Mouse (Mus musculus): Measurements from ENCODE around the gene Phactr4.
A peak's percentile ranks its signal among the peaks of the same experiment; 100 is the strongest.

Gene Phactr4

GRCm38 (mm10) chr4:132369953-132370750 is 52.1 kb downstream of the Phactr4 start:
- no peak for DNase-seq (ENCODE audit: low spot score)

- no peak for DNase-seq (ENCODE audit: low spot score)
Measured at GRCm38 (mm10) chr4:132367480-132368201, 54.6 kb downstream of the Phactr4 start.

GRCm38 (mm10) chr4:132365450-132366060 is 56.7 kb downstream of the Phactr4 start:
- DNase-seq (ENCODE audit: low spot score) = no peak

- no peak for DNase-seq (ENCODE audit: low spot score)
Measured at GRCm38 (mm10) chr4:132363487-132363886, 58.8 kb downstream of the Phactr4 start.

- DNase-seq (ENCODE audit: low spot score) = no peak
Measured at GRCm38 (mm10) chr4:132359510-132359909, 62.8 kb downstream of the Phactr4 start.

- peak; percentile 58 for DNase-seq (ENCODE audit: low spot score)
Measured at GRCm38 (mm10) chr4:132356170-132356569, 66.1 kb downstream of the Phactr4 start.

GRCm38 (mm10) chr4:132355403-132355802 is 66.9 kb downstream of the Phactr4 start:
- no peak for DNase-seq (ENCODE audit: low spot score)

GRCm38 (mm10) chr4:132354571-132354970 is 67.7 kb downstream of the Phactr4 start:
- no peak for DNase-seq (ENCODE audit: low spot score)

- DNase-seq (ENCODE audit: low spot score) = peak; percentile 96
Measured at GRCm38 (mm10) chr4:132353481-132353885, 68.8 kb downstream of the Phactr4 start, which contains the start of gene Rcc1. TSS of gene Rcc1 (minus strand) at chr4:132353605.

- no peak for DNase-seq (ENCODE audit: low spot score)
Measured at GRCm38 (mm10) chr4:132352739-132353138, 69.5 kb downstream of the Phactr4 start.

- DNase-seq (ENCODE audit: low spot score) = no peak
Measured at GRCm38 (mm10) chr4:132351401-132351800, 70.9 kb downstream of the Phactr4 start.

- DNase-seq (ENCODE audit: low spot score) = no peak
Measured at GRCm38 (mm10) chr4:132350854-132351253, 71.4 kb downstream of the Phactr4 start.

GRCm38 (mm10) chr4:132350123-132350740 is 72.1 kb downstream of the Phactr4 start:
- DNase-seq (ENCODE audit: low spot score) = no peak

- DNase-seq (ENCODE audit: low spot score) = no peak
Measured at GRCm38 (mm10) chr4:132349495-132350122, 72.7 kb downstream of the Phactr4 start.

- DNase-seq (ENCODE audit: low spot score) = no peak
Measured at GRCm38 (mm10) chr4:132346661-132347060, 75.6 kb downstream of the Phactr4 start.

GRCm38 (mm10) chr4:132346261-132346660 is 76.0 kb downstream of the Phactr4 start:
- DNase-seq (ENCODE audit: low spot score) = no peak

- no peak for DNase-seq (ENCODE audit: low spot score)
Measured at GRCm38 (mm10) chr4:132345843-132346212, 76.5 kb downstream of the Phactr4 start.

- DNase-seq (ENCODE audit: low spot score) = peak; percentile 89
Measured at GRCm38 (mm10) chr4:132345135-132345842, 77.0 kb downstream of the Phactr4 start.

- no peak for DNase-seq (ENCODE audit: low spot score)
Measured at GRCm38 (mm10) chr4:132344403-132345134, 77.7 kb downstream of the Phactr4 start.

GRCm38 (mm10) chr4:132341451-132341850 is 80.8 kb downstream of the Phactr4 start:
- DNase-seq (ENCODE audit: low spot score) = peak; percentile 80
